Mouse (Mus musculus): Measurements from ENCODE around the gene Sh3pxd2a. TPM values are rescaled to one million over a fixed set of nuclear protein-coding genes. Genes with fewer than 3 reads are reported as not detected.

Gene Sh3pxd2a
- polyA plus RNA-seq, 1 experiment, result 150 TPM

DNA sequence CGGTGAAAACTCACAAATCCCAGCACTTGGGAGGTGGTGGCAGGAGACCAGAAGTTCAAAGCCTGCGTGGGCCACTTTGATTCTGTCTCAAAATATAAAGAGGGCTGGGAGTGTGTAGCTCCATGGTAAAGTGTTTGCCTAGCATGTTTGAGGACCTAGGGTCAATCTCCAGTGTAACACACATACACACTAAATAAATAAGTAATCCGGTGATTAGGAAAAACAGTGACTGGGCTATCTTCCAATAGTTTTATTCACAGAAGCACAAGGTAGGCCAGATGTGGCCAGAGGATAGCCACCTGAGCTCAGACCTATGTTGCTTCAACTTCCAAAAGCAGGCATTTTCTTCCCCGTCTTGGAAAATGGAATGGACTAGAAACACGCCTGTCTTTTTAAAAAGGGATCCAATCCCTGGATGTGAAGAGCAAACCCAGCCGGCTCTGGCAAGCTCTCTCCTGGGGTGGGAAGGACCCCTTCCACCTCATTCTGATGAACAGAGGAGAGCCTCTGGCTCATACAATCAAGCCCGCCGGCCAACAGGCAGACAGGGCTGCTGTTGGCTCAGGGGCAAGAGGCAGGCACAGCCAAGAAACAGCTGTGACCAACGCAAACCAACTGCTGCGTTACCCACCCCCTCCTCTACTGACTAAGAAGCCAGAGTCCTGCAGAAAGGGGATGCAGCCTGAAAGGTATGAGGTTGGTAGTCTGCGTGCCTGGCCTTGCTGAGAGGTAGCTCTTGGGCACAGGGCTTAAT lies 140.9 kb downstream of the Sh3pxd2a start:
- Histone ChIP-seq H3K27ac (ENCODE audit: insufficient read depth, low read length) (no peak overlapping the region), H3K4me3 (ENCODE audit: insufficient read depth, low read length) (no peak overlapping the region), H3K4me1 (ENCODE audit: control insufficient read depth, insufficient read depth, low read length) (peaks cover 4% of the 10 kb centered on the region)
- TF ChIP-seq POLR2A (IDR thresholded peaks at IDR 0.05; ENCODE audit: low read depth, low read length) (no peak), CTCF (IDR thresholded peaks at IDR 0.05; ENCODE audit: borderline replicate concordance, insufficient read depth, low read length) (no peak)

DNA sequence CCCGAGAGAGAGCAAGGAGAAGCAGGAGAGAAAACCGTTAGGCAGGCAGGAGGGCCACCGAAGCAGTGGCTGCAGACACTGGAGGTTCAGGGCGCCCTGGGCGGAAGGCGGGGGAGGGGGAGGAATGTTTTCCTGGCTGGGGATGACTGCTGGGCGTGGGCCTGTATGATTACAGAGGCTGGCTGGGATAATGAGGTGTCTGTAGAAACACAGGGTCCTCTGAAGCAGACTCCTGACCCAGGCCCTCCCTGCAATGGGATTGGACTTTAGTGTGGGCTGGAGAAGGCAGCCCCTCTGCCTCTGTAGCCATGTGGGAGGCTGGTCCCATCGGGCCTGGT lies 143.9 kb downstream of the Sh3pxd2a start:
- peak overlapping the region; percentile 48 for H3K4me3 ChIP-seq (ENCODE audit: insufficient read depth, low read length)
- peak overlapping the region; percentile 84 for H3K27ac ChIP-seq (ENCODE audit: insufficient read depth, low read length)
- TF ChIP-seq POLR2A (IDR thresholded peaks at IDR 0.05; ENCODE audit: low read depth, low read length) (peak; percentile 59), CTCF (IDR thresholded peaks at IDR 0.05; ENCODE audit: borderline replicate concordance, insufficient read depth, low read length) (no peak)
- peaks cover 23% of the 10 kb centered on the region for H3K4me1 ChIP-seq (ENCODE audit: control insufficient read depth, insufficient read depth, low read length)

DNA sequence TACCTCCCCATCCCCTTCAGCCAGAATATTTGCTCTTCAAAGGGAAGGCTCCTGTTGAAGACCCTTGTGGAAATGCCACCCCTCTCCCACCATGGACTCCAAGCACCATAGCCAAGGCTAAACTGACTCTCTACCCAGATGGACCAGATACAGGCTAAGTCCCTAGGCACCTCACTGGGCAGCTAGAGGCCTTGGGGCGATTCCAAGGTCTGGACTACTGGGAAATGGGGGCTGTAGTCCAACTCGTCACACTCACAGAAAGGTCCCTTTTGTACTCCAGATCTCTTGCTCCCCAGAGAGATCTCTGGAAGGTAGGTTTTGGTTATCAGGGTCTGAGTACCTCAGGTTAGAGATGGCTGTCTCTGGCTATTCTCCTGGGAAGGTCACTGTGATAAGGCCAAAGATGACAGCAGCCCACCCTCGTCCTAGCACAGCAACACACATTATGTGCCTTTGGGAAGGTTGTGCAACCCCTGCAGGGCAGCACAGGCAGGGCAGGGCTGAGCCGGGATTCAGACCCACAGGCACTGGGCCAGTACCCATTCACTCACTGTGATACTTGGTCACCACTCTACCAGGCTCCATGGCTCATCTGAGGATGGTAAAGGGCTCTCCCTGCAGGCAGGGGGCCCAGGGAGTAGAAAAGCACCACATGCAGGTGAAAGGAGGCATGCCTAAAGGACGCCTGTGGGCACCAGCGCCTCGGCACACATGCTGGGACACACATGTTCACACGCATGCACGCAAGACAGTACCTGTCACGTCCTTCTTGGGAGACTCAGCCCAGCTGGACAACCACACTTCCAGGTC lies 144.5 kb downstream of the Sh3pxd2a start:
- Histone ChIP-seq H3K4me1 (ENCODE audit: control insufficient read depth, insufficient read depth, low read length) (peaks cover 23% of the 10 kb centered on the region), H3K4me3 (ENCODE audit: insufficient read depth, low read length) (peak overlapping the region; percentile 48), H3K27ac (ENCODE audit: insufficient read depth, low read length) (peak overlapping the region; percentile 84)
- TF ChIP-seq POLR2A (IDR thresholded peaks at IDR 0.05; ENCODE audit: low read depth, low read length) (no peak), CTCF (IDR thresholded peaks at IDR 0.05; ENCODE audit: borderline replicate concordance, insufficient read depth, low read length) (no peak)

DNA sequence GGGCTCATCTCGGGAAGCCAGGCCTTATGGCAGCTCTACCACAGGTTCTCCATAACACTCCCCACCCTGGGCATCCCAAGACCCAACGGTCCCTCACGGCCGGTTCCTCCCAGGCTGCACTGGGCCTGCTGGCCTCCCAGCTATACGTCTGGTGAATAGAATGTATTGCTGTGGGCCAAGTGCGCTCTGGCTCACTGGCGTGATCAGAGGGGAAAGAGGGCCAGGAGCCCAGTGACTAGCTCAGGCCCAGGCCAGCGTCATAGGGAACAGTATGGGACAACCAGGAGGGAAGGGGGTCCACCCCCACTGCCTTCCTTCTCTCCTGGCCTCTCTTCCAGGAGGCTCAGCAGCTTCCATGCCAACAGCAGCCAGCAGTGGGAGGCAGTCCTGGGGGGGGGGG lies 145.1 kb downstream of the Sh3pxd2a start:
- H3K4me1 ChIP-seq (ENCODE audit: control insufficient read depth, insufficient read depth, low read length), result peaks cover 23% of the 10 kb centered on the region
- peak overlapping the region; percentile 48 for H3K4me3 ChIP-seq (ENCODE audit: insufficient read depth, low read length)
- TF ChIP-seq CTCF (IDR thresholded peaks at IDR 0.05; ENCODE audit: borderline replicate concordance, insufficient read depth, low read length) (no peak), POLR2A (IDR thresholded peaks at IDR 0.05; ENCODE audit: low read depth, low read length) (no peak)
- H3K27ac ChIP-seq (ENCODE audit: insufficient read depth, low read length), result peak overlapping the region; percentile 84

DNA sequence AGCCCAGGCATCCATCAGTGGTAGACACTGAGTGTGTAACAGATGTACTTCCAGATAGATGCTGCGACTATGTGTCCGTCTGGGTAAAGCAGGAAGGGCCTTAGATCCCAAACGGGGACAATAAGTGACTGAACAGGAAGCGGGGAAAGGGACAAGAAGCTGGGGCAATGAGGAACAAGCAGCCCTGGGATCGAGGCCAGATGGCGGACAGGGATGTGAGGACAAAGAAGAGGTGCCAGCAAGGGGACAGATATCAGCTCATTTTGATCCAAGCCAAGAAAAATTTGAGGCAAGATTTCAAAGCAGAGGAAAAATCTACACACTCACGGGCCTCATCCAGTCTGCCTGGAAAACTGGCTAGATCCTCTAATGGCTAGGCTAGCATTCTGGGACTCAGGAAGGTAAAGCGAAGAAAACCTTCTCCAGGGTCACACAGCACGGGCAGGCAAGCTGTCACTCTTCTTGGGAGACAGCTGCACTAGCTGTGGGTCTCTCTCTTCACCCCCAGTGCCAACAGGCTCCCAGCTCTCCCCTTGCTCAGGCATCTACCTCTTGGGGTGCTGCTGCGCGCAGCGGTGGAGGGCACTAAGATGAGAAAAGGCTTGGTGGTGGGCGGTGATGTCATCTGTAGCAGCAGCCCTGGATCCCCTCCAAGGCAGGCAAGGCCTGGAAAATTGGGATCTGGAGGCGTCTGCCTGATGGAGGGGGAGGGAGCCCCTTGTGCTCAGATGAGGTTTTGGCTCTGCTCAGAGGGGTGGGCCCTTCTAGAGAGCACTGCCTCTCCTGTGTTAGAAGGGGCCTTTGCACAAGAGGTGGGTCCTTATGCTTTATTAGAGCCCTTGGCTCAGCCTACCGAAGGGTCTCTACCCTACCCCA lies 146.9 kb downstream of the Sh3pxd2a start:
- Histone ChIP-seq H3K4me3 (ENCODE audit: insufficient read depth, low read length) (no peak overlapping the region), H3K4me1 (ENCODE audit: control insufficient read depth, insufficient read depth, low read length) (peaks cover 29% of the 10 kb centered on the region), H3K27ac (ENCODE audit: insufficient read depth, low read length) (peak overlapping the region; percentile 92)
- no peak for TF ChIP-seq POLR2A (IDR thresholded peaks at IDR 0.05; ENCODE audit: low read depth, low read length)
- no peak for TF ChIP-seq CTCF (IDR thresholded peaks at IDR 0.05; ENCODE audit: borderline replicate concordance, insufficient read depth, low read length)

DNA sequence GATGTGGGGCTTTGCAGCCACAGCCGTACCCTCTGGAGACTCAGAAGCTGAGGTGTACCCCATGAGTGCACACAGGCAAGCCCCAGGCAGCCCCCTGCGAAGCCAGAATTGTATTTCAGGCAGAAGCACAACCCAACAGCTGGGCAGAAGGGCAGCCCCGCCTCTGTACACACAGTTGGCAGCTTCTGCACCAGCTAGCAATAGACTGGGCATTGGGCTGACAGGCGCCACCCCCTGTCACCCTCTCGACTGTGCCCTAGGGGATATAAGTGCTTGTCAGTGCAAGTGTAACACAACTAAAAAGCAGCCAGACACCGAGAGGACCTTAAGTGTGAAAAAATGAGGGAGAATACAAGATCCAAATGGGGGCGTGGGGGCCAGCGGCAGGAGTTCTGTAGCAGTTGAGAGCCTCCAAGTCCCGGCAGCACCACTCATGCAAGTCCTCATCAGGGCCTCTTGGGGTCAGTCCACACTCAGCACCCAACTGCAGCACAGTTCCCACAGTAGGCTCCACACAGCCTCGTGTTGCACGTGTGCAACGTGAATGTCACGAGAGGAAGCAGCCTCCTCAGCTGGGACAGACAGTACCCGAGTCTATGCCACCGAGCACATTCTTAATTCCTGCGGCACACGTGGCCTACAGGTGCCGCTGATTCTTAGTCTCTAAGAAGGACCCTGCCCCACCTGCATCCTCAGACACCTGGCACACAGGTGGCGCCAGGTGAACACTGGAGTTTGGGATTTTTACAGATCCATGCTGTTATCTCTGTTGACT lies 147.7 kb downstream of the Sh3pxd2a start:
- TF ChIP-seq CTCF (IDR thresholded peaks at IDR 0.05; ENCODE audit: borderline replicate concordance, insufficient read depth, low read length) (no peak), POLR2A (IDR thresholded peaks at IDR 0.05; ENCODE audit: low read depth, low read length) (no peak)
- peaks cover 34% of the 10 kb centered on the region for H3K4me1 ChIP-seq (ENCODE audit: control insufficient read depth, insufficient read depth, low read length)
- H3K4me3 ChIP-seq (ENCODE audit: insufficient read depth, low read length), result no peak overlapping the region
- H3K27ac ChIP-seq (ENCODE audit: insufficient read depth, low read length), result peak overlapping the region; percentile 92

DNA sequence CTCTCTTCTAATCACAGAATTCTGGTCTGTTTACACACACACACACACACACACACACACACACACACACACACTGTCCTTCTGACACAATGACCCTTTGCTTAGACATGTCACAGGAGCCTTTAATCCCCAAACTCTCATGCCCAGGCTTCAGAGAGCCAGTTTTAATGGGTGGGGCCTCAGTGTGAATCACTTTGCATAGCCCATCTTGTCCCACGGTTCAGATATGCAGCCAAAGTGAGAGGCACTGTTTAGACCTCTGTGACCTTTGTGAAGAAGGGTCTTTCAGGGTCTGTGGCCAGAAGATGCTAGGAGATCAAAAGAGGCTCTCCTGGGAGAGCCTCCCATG lies 148.3 kb downstream of the Sh3pxd2a start:
- Histone ChIP-seq H3K27ac (ENCODE audit: insufficient read depth, low read length) (peak overlapping the region; percentile 92), H3K4me1 (ENCODE audit: control insufficient read depth, insufficient read depth, low read length) (peaks cover 39% of the 10 kb centered on the region), H3K4me3 (ENCODE audit: insufficient read depth, low read length) (no peak overlapping the region)
- TF ChIP-seq POLR2A (IDR thresholded peaks at IDR 0.05; ENCODE audit: low read depth, low read length) (no peak), CTCF (IDR thresholded peaks at IDR 0.05; ENCODE audit: borderline replicate concordance, insufficient read depth, low read length) (no peak)

DNA sequence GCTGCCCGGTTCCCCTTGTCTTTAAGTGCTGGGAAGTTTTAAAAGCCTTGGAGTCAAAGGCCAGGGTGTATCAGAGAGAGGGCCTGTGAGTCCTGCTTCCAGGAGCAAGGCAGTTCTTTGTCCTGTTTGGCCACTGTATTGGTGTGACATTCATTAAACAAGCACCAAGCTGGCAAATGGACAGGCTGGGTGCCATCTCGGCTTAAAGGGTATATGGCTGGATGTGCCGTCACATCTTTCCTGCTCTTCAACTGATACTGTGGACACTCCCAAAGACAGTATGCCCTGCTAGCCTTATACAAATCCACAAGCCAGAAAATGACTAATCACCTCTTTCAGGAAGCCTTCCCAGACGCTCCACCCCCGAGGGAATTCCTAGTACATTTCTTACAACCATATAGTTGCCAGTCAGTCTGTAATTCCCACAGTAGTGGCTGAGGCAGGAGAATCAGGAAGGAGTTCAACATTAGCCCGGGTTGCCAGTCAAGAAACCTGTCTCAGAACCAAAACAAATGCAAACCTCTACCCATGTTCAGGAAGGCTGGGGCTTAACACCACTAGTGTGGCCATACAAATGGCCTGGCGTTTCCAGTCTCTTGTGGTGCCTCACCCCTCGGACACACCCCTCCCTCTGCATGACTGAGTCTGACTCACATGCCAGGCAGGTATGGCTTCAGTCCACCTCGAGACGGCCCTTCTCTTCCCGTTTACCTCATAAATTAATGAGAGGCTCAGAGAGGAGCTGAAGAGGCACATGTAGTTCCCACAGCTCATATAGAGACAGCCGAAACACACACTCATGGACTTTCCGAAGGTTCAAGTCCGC lies 148.9 kb downstream of the Sh3pxd2a start:
- TF ChIP-seq POLR2A (IDR thresholded peaks at IDR 0.05; ENCODE audit: low read depth, low read length), result peak; percentile 22; the same call in 1 of the 2 replicates
- no peak for TF ChIP-seq CTCF (IDR thresholded peaks at IDR 0.05; ENCODE audit: borderline replicate concordance, insufficient read depth, low read length)
- Histone ChIP-seq H3K27ac (ENCODE audit: insufficient read depth, low read length) (peak overlapping the region; percentile 92), H3K4me1 (ENCODE audit: control insufficient read depth, insufficient read depth, low read length) (peaks cover 39% of the 10 kb centered on the region), H3K4me3 (ENCODE audit: insufficient read depth, low read length) (peak overlapping the region; percentile 0; the same call in 1 of the 2 replicates)
